17 mouse cellular contexts compared by ENCODE assay signal in genomic region chr3:116985042-116985455, GRCm38 (mm10). TPM values are rescaled to one million over a fixed set of nuclear protein-coding genes. Genes with fewer than 3 reads are reported as not detected.
DNase-seq lines count a peak whose midpoint lies in the region; ATAC-seq and TF ChIP-seq lines count a peak whose summit lies in the region.
"Had no signal": no experiment of that assay in that cellular context is flagged by ENCODE, and none has a peak within 500 bp of the region (broad histone marks: within the 10 kb centered on the region; RNA-seq: fewer than 3 reads in every experiment).

No protein-coding gene starts in this region.

- no peaks in the 10 kb centered on the region for H3K36me3 ChIP-seq in stomach, embryonic 14.5 days (ENCODE audit: control insufficient read depth, insufficient read depth, low read length)
- H3K36me3 ChIP-seq in stomach, postnatal 0 days (ENCODE audit: control insufficient read depth, insufficient read depth, low read length), result no peaks in the 10 kb centered on the region
- H3K36me3 ChIP-seq in limb, embryonic 15.5 days, result no peaks in the 10 kb centered on the region
- H3K36me3 ChIP-seq in intestine, postnatal 0 days (ENCODE audit: control insufficient read depth, insufficient read depth), result no peaks in the 10 kb centered on the region
- H3K36me3 ChIP-seq in intestine, embryonic 16.5 days (ENCODE audit: control insufficient read depth, insufficient read depth, low read length), result no peaks in the 10 kb centered on the region
- H3K36me3 ChIP-seq: heart, embryonic 12.5 days; liver, embryonic 13.5 days had no signal

- intact Hi-C loops in gastrocnemius, adult 2 months (cut with DNase I), result no loop called here
- intact Hi-C loops in gastrocnemius, postnatal 36 days (cut with DNase I), result no loop called here

- no peaks in the 10 kb centered on the region for H3K27me3 ChIP-seq in stomach, embryonic 14.5 days (ENCODE audit: control insufficient read depth, insufficient read depth, low read length)
- H3K27me3 ChIP-seq in stomach, postnatal 0 days (ENCODE audit: control insufficient read depth, insufficient read depth, low read length), result no peaks in the 10 kb centered on the region
- no peaks in the 10 kb centered on the region for H3K27me3 ChIP-seq in limb, embryonic 15.5 days
- no peaks in the 10 kb centered on the region for H3K27me3 ChIP-seq in intestine, postnatal 0 days (replicated peaks; ENCODE audit: control insufficient read depth, insufficient read depth, low read length)
- H3K27me3 ChIP-seq in intestine, embryonic 16.5 days (replicated peaks; ENCODE audit: control insufficient read depth, insufficient read depth, low read length), result no peaks in the 10 kb centered on the region
- H3K27me3 ChIP-seq: heart, embryonic 12.5 days; liver, embryonic 13.5 days had no signal

- 36% methylated on average over 1 of the region's 1 CpGs for WGBS in stomach, embryonic 14.5 days
- 38% methylated on average over 1 of the region's 1 CpGs for WGBS in stomach, postnatal 0 days
- WGBS in limb, embryonic 15.5 days, result 17% methylated on average over 1 of the region's 1 CpGs
- WGBS in intestine, postnatal 0 days, result 61% methylated on average over 1 of the region's 1 CpGs
- 35% methylated on average over 1 of the region's 1 CpGs for WGBS in intestine, embryonic 16.5 days

- DNase-seq in gastrocnemius, adult 2 months, result no peak
- no peak for DNase-seq in gastrocnemius, postnatal 36 days
- no peak for DNase-seq in stomach, postnatal 0 days (ENCODE audit: low spot score)
- no peak for DNase-seq in right cerebral cortex, adult 18-20 months
- DNase-seq: cerebellum, postnatal 25 days; liver, embryonic 13.5 days had no signal

- H3K9me3 ChIP-seq in stomach, embryonic 14.5 days (ENCODE audit: control insufficient read depth, low read depth, low read length), result no peaks in the 10 kb centered on the region
- H3K9me3 ChIP-seq in stomach, postnatal 0 days (ENCODE audit: control insufficient read depth, low read length), result no peaks in the 10 kb centered on the region
- no peaks in the 10 kb centered on the region for H3K9me3 ChIP-seq in limb, embryonic 15.5 days
- H3K9me3 ChIP-seq in intestine, postnatal 0 days (ENCODE audit: control insufficient read depth), result no peaks in the 10 kb centered on the region
- H3K9me3 ChIP-seq in intestine, embryonic 16.5 days (ENCODE audit: control insufficient read depth, low read length), result no peaks in the 10 kb centered on the region
- H3K9me3 ChIP-seq: heart, embryonic 12.5 days; liver, embryonic 13.5 days had no signal

- no peak for TF ChIP-seq EP300 in stomach, postnatal 0 days (optimal IDR thresholded peaks at IDR 0.05)

- ATAC-seq in stomach, embryonic 14.5 days (ENCODE audit: insufficient number of reproducible peaks, insufficient read depth, low FRiP score, low read depth), result peak; percentile 56; the same call in 1 of the 2 replicates
- no peak for ATAC-seq in stomach, postnatal 0 days (ENCODE audit: low FRiP score, low TSS enrichment)
- ATAC-seq in limb, embryonic 15.5 days (ENCODE audit: insufficient number of reproducible peaks, low FRiP score, low TSS enrichment, low read depth), result no peak
- ATAC-seq in intestine, postnatal 0 days, result no peak
- no peak for ATAC-seq in intestine, embryonic 16.5 days

- H3K27ac ChIP-seq in gastrocnemius, adult 2 months, result peak overlapping the region; percentile 53
- no peak overlapping the region; the same call in 1 of the 2 replicates for H3K27ac ChIP-seq in stomach, embryonic 14.5 days (ENCODE audit: low read length)
- no peak overlapping the region for H3K27ac ChIP-seq in stomach, postnatal 0 days (replicated peaks)
- H3K27ac ChIP-seq in limb, embryonic 15.5 days, result 0 out of 2 replicates have a peak overlapping the region, but pooled peaks have one; percentile 14
- no peak overlapping the region for H3K27ac ChIP-seq in intestine, postnatal 0 days (ENCODE audit: low read depth, low read length)
- no peak overlapping the region for H3K27ac ChIP-seq in intestine, embryonic 16.5 days (ENCODE audit: low read length)
- H3K27ac ChIP-seq: liver, embryonic 13.5 days had no signal

- H3K4me2 ChIP-seq in stomach, embryonic 14.5 days (replicated peaks; ENCODE audit: low read depth, low read length), result no peak overlapping the region
- no peak overlapping the region for H3K4me2 ChIP-seq in stomach, postnatal 0 days (replicated peaks; ENCODE audit: low read depth)
- H3K4me2 ChIP-seq in limb, embryonic 15.5 days, result no peak overlapping the region
- no peak overlapping the region for H3K4me2 ChIP-seq in intestine, postnatal 0 days (replicated peaks; ENCODE audit: low read depth)
- no peak overlapping the region for H3K4me2 ChIP-seq in intestine, embryonic 16.5 days (ENCODE audit: low read depth, low read length)
- H3K4me2 ChIP-seq: heart, embryonic 12.5 days; liver, embryonic 13.5 days had no signal

- H3K4me1 ChIP-seq in stomach, embryonic 14.5 days (ENCODE audit: control insufficient read depth, insufficient read depth, low read length), result no peaks in the 10 kb centered on the region
- H3K4me1 ChIP-seq in stomach, postnatal 0 days (replicated peaks; ENCODE audit: control insufficient read depth, insufficient read depth), result no peaks in the 10 kb centered on the region
- H3K4me1 ChIP-seq in limb, embryonic 15.5 days, result peaks cover 3% of the 10 kb centered on the region; the same call in 1 of the 2 replicates
- no peaks in the 10 kb centered on the region for H3K4me1 ChIP-seq in intestine, postnatal 0 days (replicated peaks; ENCODE audit: control insufficient read depth, insufficient read depth, low read length)
- no peaks in the 10 kb centered on the region for H3K4me1 ChIP-seq in intestine, embryonic 16.5 days (ENCODE audit: control insufficient read depth, insufficient read depth, low read length)
- H3K4me1 ChIP-seq: heart, embryonic 12.5 days; liver, embryonic 13.5 days had no signal

- TF ChIP-seq CTCF in gastrocnemius, adult 2 months (IDR thresholded peaks at IDR 0.05), result no peak
- TF ChIP-seq CTCF in stomach, postnatal 0 days (IDR thresholded peaks at IDR 0.05; ENCODE audit: low read depth), result no peak
- no peak for TF ChIP-seq CTCF in intestine, postnatal 0 days (IDR thresholded peaks at IDR 0.05; ENCODE audit: low read depth)

- no peak overlapping the region for H3K9ac ChIP-seq in stomach, embryonic 14.5 days (replicated peaks; ENCODE audit: low read depth, low read length)
- no peak overlapping the region for H3K9ac ChIP-seq in stomach, postnatal 0 days (ENCODE audit: low read length)
- H3K9ac ChIP-seq in limb, embryonic 15.5 days, result no peak overlapping the region
- H3K9ac ChIP-seq in intestine, postnatal 0 days (ENCODE audit: low read depth, low read length), result no peak overlapping the region
- no peak overlapping the region for H3K9ac ChIP-seq in intestine, embryonic 16.5 days (ENCODE audit: low read depth, low read length)
- H3K9ac ChIP-seq: heart, embryonic 12.5 days; liver, embryonic 13.5 days had no signal

- no peak overlapping the region for H3K4me3 ChIP-seq in gastrocnemius, adult 2 months
- H3K4me3 ChIP-seq in stomach, embryonic 14.5 days (ENCODE audit: low read depth, low read length), result no peak overlapping the region
- H3K4me3 ChIP-seq in stomach, postnatal 0 days (ENCODE audit: low read depth, low read length), result no peak overlapping the region
- no peak overlapping the region for H3K4me3 ChIP-seq in limb, embryonic 15.5 days
- H3K4me3 ChIP-seq in intestine, postnatal 0 days (ENCODE audit: low read depth, low read length), result no peak overlapping the region
- H3K4me3 ChIP-seq in intestine, embryonic 16.5 days (ENCODE audit: low read length), result no peak overlapping the region
- H3K4me3 ChIP-seq: heart, embryonic 12.5 days; liver, embryonic 13.5 days had no signal

RNA-seq across cellular contexts. Expression of gene Palmd, which starts 16.3 kb away (rescaled TPM):
- 10 to 100 TPM; 25.3 to 37.5 TPM for total RNA-seq in gastrocnemius, adult 2 months (2021)
- total RNA-seq in gastrocnemius, postnatal 36 days (2021), result 10 to 100 TPM; 22.4 to 22.7 TPM
- 5.7 and 6.1 TPM in 2 replicates for polyA plus RNA-seq in stomach, embryonic 14.5 days (2014; fragmentation: Nextera tagmentation; extraction: Ambion mirVana)
- polyA plus RNA-seq in stomach, postnatal 0 days (2015; fragmentation: Nextera tagmentation; extraction: Ambion mirVana), result 6.4 and 7.6 TPM in 2 replicates
- polyA plus RNA-seq in limb, embryonic 15.5 days (2015; fragmentation: Nextera tagmentation; extraction: Ambion mirVana), result 15.8 and 23.2 TPM in 2 replicates
- polyA plus RNA-seq in intestine, postnatal 0 days (2015; fragmentation: Nextera tagmentation; extraction: Ambion mirVana), result 2.1 and 2.5 TPM in 2 replicates
- polyA plus RNA-seq in intestine, embryonic 16.5 days (2015; fragmentation: Nextera tagmentation; extraction: Ambion mirVana), result 2.8 and 2.9 TPM in 2 replicates
- total RNA-seq: megakaryocyte progenitor cell, adult 5-6 weeks; neutrophil, adult 5-6 weeks had no signal

RNA-seq across cellular contexts. Expression of gene 4930455H04Rik, which starts 17.0 kb away (rescaled TPM):
- under 1 TPM in 1 of 2 experiments, not detected in 1; 0.18 TPM for total RNA-seq in gastrocnemius, adult 2 months (2021)
- under 1 TPM in 1 of 2 experiments, not detected in 1; 0.31 TPM for total RNA-seq in gastrocnemius, postnatal 36 days (2021)
- not detected in 2 replicates for polyA plus RNA-seq in stomach, embryonic 14.5 days (2014; fragmentation: Nextera tagmentation; extraction: Ambion mirVana)
- polyA plus RNA-seq in stomach, postnatal 0 days (2015; fragmentation: Nextera tagmentation; extraction: Ambion mirVana), result 0.07 TPM in 1 of 2 replicates, not detected in the other
- not detected in 2 replicates for polyA plus RNA-seq in limb, embryonic 15.5 days (2015; fragmentation: Nextera tagmentation; extraction: Ambion mirVana)
- polyA plus RNA-seq in intestine, postnatal 0 days (2015; fragmentation: Nextera tagmentation; extraction: Ambion mirVana), result not detected in 2 replicates
- not detected in 2 replicates for polyA plus RNA-seq in intestine, embryonic 16.5 days (2015; fragmentation: Nextera tagmentation; extraction: Ambion mirVana)
- total RNA-seq: adrenal gland, postnatal 4 days; layer of hippocampus, postnatal 10 days; megakaryocyte progenitor cell, adult 5-6 weeks; neutrophil, adult 5-6 weeks had no signal
- polyA plus RNA-seq: heart, embryonic 12.5 days; intestine, embryonic 14.5 days; liver, embryonic 13.5 days; small intestine, adult 2 months had no signal

Comparison
In these comparisons a context has a peak if more than half of its experiments do, and no peak if none do; other contexts are left out.
1. H3K27ac ChIP-seq: peak in gastrocnemius, adult 2 months (single experiment) and limb, embryonic 15.5 days (single experiment); none in stomach, embryonic 14.5 days (single experiment), stomach, postnatal 0 days (single experiment), intestine, postnatal 0 days (single experiment) and intestine, embryonic 16.5 days (single experiment).